Mouse (Mus musculus) frontal cortex, adult 2 months (tissue): ENCODE results near the gene Fhl4. TPM values are rescaled to one million over a fixed set of nuclear protein-coding genes. Genes with fewer than 3 reads are reported as not detected.

Experiments used
- DNase-seq, 2 experiments: peaks; one replicate each; pipeline ENCODE4 v3.0.0; 2022; ENCODE audit warnings: low spot score in 1 of 2; ENCODE audit errors: extremely low spot score in 1 of 2
- polyA plus RNA-seq: library from polyadenylated mRNA; depleted of rRNA; stranded (reverse); fragments of >200 nt; gene quantifications from 2 replicates; pipeline ENCODE4 v1.2.3, GENCODE M21; 2012; rRNA removed

Fhl4 gene
- polyA plus RNA-seq: 0.97 and 1.3 TPM in 2 replicates

GRCm38 (mm10) chr10:85102247-85103084 is at the start of gene Fhl4, which contains the start of gene Tmem263:
TSS of gene Fhl4 (minus strand) at chr10:85102495.
TSS of gene Tmem263 (plus strand) at chr10:85102627.
- peak; percentile 9 to 65 for DNase-seq

DNA sequence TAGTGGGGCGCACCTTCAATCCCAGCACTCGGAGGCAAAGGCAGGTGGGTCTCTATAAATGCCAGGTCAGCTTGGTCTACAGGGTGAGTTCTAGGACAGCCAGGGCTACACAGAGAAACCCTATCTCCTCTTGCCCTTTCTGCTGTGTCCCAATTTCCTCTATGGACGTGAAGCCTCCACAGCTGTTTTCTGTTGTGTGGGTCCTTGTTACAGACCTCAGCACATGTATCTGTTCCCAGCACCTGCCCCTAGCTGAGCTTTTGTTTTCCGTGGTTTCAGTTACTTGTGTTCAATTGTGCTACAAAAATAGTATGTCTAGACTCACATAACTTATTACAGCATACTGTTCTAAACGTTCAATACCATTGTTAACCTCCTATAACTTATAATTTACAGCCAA is 46.9 kb upstream of the Fhl4 start:
- DNase-seq: no peak

DNA sequence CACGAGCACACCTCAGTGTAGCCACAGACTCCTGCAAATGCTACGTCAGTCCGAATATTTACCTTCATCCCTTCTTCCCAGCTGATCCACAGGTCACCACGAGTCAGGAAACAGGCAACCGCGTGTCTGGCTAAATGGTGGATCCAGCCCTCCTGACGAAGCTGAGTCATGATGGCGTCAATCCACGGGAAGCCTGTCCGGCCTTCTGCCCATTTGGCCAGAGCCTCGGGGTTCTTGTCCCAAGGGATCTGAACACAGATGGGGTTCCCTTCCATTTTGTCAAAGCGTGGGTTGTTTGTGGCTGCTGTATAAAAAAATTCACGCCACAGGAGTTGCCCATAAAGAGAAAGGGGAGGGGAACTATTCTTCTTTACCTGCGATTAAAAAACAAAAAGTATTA is 44.0 kb upstream of the Fhl4 start:
- DNase-seq: no peak

GRCm38 (mm10) chr10:85141465-85141864 is 39.2 kb upstream of the Fhl4 start:
- DNase-seq: no peak

- DNase-seq: no peak
Observed at GRCm38 (mm10) chr10:85136573-85136972, 34.3 kb upstream of the Fhl4 start.

DNA sequence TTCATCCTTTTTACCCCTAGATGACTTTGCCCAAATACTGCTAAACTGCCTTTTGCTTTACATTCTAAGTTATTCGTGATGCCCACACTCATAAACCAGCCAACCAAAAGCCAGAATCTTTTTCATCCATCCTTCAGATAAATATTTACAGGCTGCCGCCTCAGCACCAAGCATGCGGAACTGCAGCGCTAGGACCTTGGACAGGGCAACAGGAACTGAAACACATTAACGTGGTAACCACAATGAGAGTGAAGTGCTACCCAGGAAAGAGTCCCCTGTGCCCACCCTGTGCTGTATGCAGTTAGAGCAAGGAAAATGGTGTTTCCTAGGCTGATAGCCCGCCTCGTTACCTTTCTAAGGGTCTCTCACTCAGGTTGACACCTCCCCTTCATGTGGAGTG is 26.2 kb upstream of the Fhl4 start:
- DNase-seq: no peak

GRCm38 (mm10) chr10:85127395-85128287 is 25.3 kb upstream of the Fhl4 start, which contains the start of gene Mterf2:
TSS of gene Mterf2 (minus strand) at chr10:85128027.
- DNase-seq: peak; percentile 97 to 98

GRCm38 (mm10) chr10:85125184-85125583 is 22.9 kb upstream of the Fhl4 start:
- no peak for DNase-seq

- DNase-seq: no peak
Observed at GRCm38 (mm10) chr10:85114409-85114808, 12.1 kb upstream of the Fhl4 start.

DNA sequence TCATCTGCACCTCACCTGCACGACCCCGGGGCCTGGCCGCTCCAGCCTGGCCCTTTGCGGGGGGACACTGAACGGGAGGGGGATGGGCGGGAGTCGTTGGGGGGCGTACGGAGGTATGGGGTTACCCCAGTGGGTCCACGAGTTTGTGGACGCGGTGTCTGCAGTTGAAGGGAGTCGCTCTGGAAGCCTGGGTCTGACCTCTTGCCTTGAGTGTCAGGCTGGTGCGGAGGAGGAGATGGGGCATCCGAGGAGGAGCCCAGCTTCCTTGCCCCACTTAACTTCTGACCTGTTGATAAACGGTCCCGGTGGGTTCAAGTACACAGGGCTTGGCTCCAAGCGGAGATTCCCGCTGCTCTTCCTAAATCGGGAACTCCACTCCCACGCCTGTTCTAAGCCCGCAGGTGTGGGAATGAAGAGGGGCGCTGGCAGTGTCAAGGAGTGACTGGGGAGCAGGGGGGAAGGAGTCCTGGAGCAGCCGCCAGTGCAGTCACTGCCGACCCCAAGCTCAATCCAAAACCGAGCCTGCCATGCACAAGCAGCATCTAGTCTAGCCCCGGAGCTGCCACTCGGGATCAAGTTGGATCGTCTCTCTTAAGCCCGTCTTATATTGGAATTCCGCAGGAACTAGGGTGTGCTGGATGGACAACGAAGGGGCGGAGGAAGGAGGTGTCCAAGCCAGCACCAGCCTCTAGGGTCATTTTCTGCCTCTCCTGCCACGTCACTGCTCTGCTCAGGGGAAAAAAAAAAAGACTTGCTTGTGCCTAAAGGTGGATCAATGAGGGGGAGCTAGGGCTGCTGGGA is 990 bp upstream of the Fhl4 start:
- DNase-seq: peak in 1 of 2 experiments; percentile 33

DNA sequence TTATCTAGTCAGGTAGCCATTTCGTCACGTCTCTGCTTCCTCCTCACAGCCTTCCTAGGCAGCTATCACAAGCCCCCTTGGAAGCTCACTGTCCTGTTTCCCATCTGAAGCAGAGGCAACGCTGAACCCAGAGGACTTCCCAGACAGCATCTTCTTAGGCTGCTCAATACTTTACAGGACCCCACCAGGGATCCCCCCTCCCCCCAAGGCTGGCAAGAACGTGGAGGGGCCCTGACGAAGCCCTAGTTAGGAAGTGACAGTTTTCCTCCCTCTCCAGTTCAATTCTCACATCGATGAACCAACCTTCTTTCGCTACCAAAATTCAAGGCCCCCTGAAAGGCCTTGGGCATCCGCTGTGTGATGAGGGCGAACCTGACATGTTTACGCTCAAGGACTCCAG is 454 bp downstream of the Fhl4 start:
- no peak for DNase-seq

GRCm38 (mm10) chr10:85071605-85072152 is 30.6 kb downstream of the Fhl4 start:
- no peak for DNase-seq

- DNase-seq: no peak
Observed at GRCm38 (mm10) chr10:85054876-85055275, 47.4 kb downstream of the Fhl4 start.

GRCm38 (mm10) chr10:85052451-85052850 is 49.8 kb downstream of the Fhl4 start:
- DNase-seq: no peak

- no peak for DNase-seq
Observed at GRCm38 (mm10) chr10:85050668-85051208, 51.6 kb downstream of the Fhl4 start.

GRCm38 (mm10) chr10:85048008-85048407 is 54.3 kb downstream of the Fhl4 start:
- DNase-seq: no peak

GRCm38 (mm10) chr10:85046585-85046984 is 55.7 kb downstream of the Fhl4 start:
- peak; percentile 11 to 59 for DNase-seq
